Mouse (Mus musculus) hindbrain, embryonic 14.5 days (tissue): ENCODE measurements around the gene Gpx2. TPM values are rescaled to one million over a fixed set of nuclear protein-coding genes. Genes with fewer than 3 reads are reported as not detected.

Source experiments
- ATAC-seq: fragments of 200-750 bp; cut with Nextera tagmentation; 2 replicates; pipeline ENCODE4 v1.8.0; 2017; ENCODE audit warnings: moderate number of reproducible peaks, mild to moderate bottlenecking, moderate TSS enrichment, moderate library complexity; ENCODE audit not compliant: low FRiP score
- DNase-seq: peaks from one replicate; pipeline ENCODE4 v3.0.0-alpha.2; 2015; ENCODE audit warnings: low spot score
- H3K27ac ChIP-seq: fragments of 300-500 bp; sonication (generic); 2 replicates; pipeline ENCODE4 v1.5.1; 2014; ENCODE audit warnings: mild to moderate bottlenecking, moderate library complexity
- H3K27me3 ChIP-seq: fragments of 300-500 bp; sonication (generic); 2 replicates; pipeline ENCODE4 v1.6.1; 2014; ENCODE audit warnings: mild to moderate bottlenecking, low read length, mixed read lengths; ENCODE audit not compliant: control insufficient read depth, insufficient read depth
- H3K36me3 ChIP-seq: fragments of 300-500 bp; sonication (generic); replicated peaks from 2 replicates; pipeline ENCODE4 v1.6.1; 2014; ENCODE audit not compliant: control insufficient read depth, insufficient read depth
- H3K4me1 ChIP-seq: fragments of 300-500 bp; sonication (generic); replicated peaks from 2 replicates; pipeline ENCODE4 v1.6.1; 2014; ENCODE audit warnings: antibody characterized with exemption, low read length, mixed read lengths; ENCODE audit not compliant: control insufficient read depth, insufficient read depth
- H3K4me2 ChIP-seq: fragments of 300-500 bp; sonication (generic); replicated peaks from 2 replicates; pipeline ENCODE4 v1.6.1; 2014; ENCODE audit warnings: mild to moderate bottlenecking, moderate library complexity
- H3K4me3 ChIP-seq: fragments of 300-500 bp; sonication (generic); replicated peaks from 2 replicates; pipeline ENCODE4 v1.5.1; 2014; ENCODE audit warnings: mild to moderate bottlenecking, low read length
- H3K9ac ChIP-seq: fragments of 300-500 bp; sonication (generic); 2 replicates; pipeline ENCODE4 v1.6.1; 2014
- H3K9me3 ChIP-seq: fragments of 300-500 bp; sonication (generic); 2 replicates; pipeline ENCODE4 v1.6.1; 2016; ENCODE audit warnings: low read length; ENCODE audit not compliant: control insufficient read depth
- WGBS: fragments of 180-500 bp; shearing (Covaris S2); extraction: QIAGEN DNeasy Blood & Tissue Kit; methylation state at CpG from one replicate; pipeline ENCODE4 v1.1.7; 2014; 5-methylcytosine and 5-hydroxymethylcytosine counted together
- polyA plus RNA-seq: library from polyadenylated mRNA; unstranded; fragments of >200 nt; fragmentation: Nextera tagmentation; extraction: Ambion mirVana; gene quantifications from 2 replicates; pipeline ENCODE4 v1.2.1, GENCODE M21; 2014

The Gpx2 gene
- polyA plus RNA-seq, 1 experiment from 2014 or later: 0.19 TPM

GRCm38 (mm10) chr12:76822002-76822650, 26.8 kb upstream of the Gpx2 start:
- Histone ChIP-seq H3K4me3 (peak overlapping the region; percentile 68), H3K9ac (peak overlapping the region; percentile 83), H3K4me1 (peaks cover 33% of the 10 kb centered on the region), H3K27me3 (no peaks in the 10 kb centered on the region), H3K36me3 (no peaks in the 10 kb centered on the region), H3K27ac (peak overlapping the region; percentile 84), H3K4me2 (peak overlapping the region; percentile 71), H3K9me3 (no peaks in the 10 kb centered on the region)
- peak; percentile 80 for ATAC-seq
- WGBS: under 1% methylated on average over 48 of the region's 66 CpGs
- DNase-seq: peak; percentile 60

DNA sequence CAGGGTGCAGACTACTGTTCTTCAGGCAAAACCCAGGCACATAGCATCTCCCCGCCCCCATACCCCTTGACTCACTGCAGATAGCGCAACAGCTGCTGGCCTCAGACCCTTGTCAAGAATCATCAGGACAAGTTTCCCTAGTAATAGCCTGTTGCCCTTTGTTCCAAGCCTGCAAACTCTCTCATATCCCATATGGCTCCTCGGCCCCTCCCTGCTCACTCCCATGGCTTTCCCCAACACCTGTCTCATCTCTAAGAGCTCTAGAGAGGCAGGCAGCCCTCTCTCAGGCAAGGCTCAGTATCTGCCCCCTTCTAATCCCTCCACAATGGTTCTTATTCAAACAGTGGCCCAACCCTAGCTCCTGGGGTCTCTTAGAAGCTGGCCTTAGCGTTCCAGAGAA, 25.3 kb upstream of the Gpx2 start:
- peaks cover 33% of the 10 kb centered on the region for H3K4me1 ChIP-seq
- H3K4me3 ChIP-seq: 0 out of 2 replicates have a peak overlapping the region, but pooled peaks have one; percentile 68
- H3K27ac ChIP-seq: no peak overlapping the region
- peak overlapping the region; percentile 83; the same call in 1 of the 2 replicates for H3K9ac ChIP-seq
- peak overlapping the region; percentile 71 for H3K4me2 ChIP-seq
- H3K36me3 ChIP-seq: no peaks in the 10 kb centered on the region
- 54% methylated on average over 4 of the region's 4 CpGs for WGBS
- ATAC-seq (no peak), DNase-seq (no peak)
- no peaks in the 10 kb centered on the region for H3K27me3 ChIP-seq
- H3K9me3 ChIP-seq: no peaks in the 10 kb centered on the region

DNA sequence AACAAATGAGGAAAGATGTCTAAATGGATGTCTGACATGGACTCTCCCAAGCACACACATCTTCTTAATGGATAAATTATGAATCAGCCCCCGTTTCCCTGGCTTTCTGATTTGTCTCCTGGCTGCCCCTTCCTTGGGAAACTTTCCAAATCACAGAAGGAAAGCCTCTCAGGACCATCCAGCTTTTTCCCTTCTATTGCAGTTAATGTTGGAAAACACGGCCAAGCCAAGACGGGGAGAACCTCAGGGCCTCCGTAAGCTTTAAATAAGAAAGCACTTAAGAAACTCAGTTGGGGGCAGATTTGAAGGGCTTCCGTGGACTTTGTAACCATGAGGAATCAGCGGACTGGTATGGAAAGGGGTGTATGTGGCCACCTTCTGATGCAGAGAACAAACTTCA, 24.5 kb upstream of the Gpx2 start:
- no peak overlapping the region for H3K9ac ChIP-seq
- no peaks in the 10 kb centered on the region for H3K27me3 ChIP-seq
- H3K36me3 ChIP-seq: no peaks in the 10 kb centered on the region
- no peaks in the 10 kb centered on the region for H3K9me3 ChIP-seq
- no peak for DNase-seq
- 76% methylated on average over 6 of the region's 6 CpGs for WGBS
- H3K4me1 ChIP-seq: peaks cover 33% of the 10 kb centered on the region
- no peak overlapping the region for H3K4me3 ChIP-seq
- no peak for ATAC-seq
- no peak overlapping the region for H3K27ac ChIP-seq
- H3K4me2 ChIP-seq: 0 out of 2 replicates have a peak overlapping the region, but pooled peaks have one; percentile 71

DNA sequence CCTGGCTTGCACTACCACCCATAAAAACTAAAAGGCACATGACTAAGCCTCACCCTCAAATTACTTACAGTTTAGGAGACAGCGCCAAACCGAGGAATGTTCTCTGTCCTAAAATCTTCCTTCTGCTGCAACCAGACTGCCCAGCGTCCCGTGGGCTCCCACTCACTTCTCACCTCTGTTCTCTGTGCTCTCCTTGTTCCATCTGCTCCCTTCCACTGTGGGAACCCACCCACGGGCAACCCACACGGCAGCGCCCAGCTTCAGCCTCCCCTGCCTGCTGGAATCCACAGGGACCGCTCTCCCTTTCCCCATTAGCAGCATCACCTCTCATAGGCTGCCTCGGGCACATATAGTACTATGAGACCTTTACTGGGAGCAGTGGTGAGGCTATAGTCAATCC, 23.6 kb upstream of the Gpx2 start:
- Histone ChIP-seq H3K4me2 (no peak overlapping the region), H3K9ac (no peak overlapping the region), H3K9me3 (no peaks in the 10 kb centered on the region), H3K27ac (no peak overlapping the region), H3K4me1 (peaks cover 33% of the 10 kb centered on the region), H3K4me3 (no peak overlapping the region), H3K27me3 (no peaks in the 10 kb centered on the region), H3K36me3 (no peaks in the 10 kb centered on the region)
- no peak for DNase-seq
- 87% methylated on average over 9 of the region's 9 CpGs for WGBS
- ATAC-seq: no peak

DNA sequence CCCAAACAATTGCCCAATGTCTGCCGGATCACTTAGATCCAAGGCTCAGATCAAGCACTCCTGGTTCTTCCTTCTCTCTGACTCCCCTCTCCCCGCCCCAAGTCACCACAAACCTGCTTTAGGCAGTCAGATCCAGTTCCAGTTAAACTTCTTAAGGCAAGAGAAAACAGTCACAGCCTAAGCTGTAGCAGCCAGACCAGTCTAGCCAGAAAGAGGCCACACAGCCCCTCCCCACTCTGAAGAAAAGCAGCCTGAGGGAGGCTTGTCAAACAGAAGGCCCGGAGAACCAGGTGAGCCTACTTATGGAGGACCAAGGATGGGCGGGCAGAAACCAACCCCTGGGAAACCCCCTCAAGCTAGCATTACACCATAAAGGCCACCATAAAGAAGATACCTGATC, 22.8 kb upstream of the Gpx2 start:
- Histone ChIP-seq H3K4me2 (no peak overlapping the region), H3K27ac (no peak overlapping the region)

DNA sequence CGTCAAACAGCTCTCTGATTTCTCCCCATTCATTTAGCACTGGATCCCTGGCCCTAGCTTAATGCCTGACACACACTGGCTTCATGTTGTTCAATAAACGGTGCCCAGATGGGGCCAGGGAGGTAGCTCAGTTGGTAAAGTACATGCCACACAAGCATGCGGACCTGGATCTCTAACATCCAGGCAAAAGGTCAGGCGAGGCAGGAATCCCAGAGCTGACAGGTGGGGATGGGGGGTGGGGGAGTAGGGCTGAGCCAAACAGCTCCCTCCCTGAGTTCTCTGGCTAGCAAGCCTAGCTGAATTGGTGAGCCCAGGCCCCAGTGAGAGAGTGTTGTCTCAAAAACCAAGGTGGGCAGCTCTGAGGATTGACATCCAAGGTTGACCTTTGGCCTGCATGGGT, 21.8 kb upstream of the Gpx2 start:
- Histone ChIP-seq H3K4me2 (no peak overlapping the region), H3K27ac (no peak overlapping the region), H3K9me3 (no peaks in the 10 kb centered on the region), H3K4me3 (no peak overlapping the region), H3K9ac (no peak overlapping the region), H3K4me1 (peaks cover 28% of the 10 kb centered on the region), H3K27me3 (no peaks in the 10 kb centered on the region), H3K36me3 (no peaks in the 10 kb centered on the region)
- no peak for ATAC-seq
- DNase-seq: no peak
- 52% methylated on average over 4 of the region's 4 CpGs for WGBS

More for the DNA sequence above, 22.8 kb upstream of the Gpx2 start:
- Histone ChIP-seq H3K4me1 (peaks cover 33% of the 10 kb centered on the region), H3K9ac (no peak overlapping the region), H3K36me3 (no peaks in the 10 kb centered on the region), H3K9me3 (no peaks in the 10 kb centered on the region), H3K4me3 (no peak overlapping the region), H3K27me3 (no peaks in the 10 kb centered on the region)
- DNase-seq (no peak), ATAC-seq (no peak)
- WGBS: 71% methylated on average over 4 of the region's 4 CpGs

DNA sequence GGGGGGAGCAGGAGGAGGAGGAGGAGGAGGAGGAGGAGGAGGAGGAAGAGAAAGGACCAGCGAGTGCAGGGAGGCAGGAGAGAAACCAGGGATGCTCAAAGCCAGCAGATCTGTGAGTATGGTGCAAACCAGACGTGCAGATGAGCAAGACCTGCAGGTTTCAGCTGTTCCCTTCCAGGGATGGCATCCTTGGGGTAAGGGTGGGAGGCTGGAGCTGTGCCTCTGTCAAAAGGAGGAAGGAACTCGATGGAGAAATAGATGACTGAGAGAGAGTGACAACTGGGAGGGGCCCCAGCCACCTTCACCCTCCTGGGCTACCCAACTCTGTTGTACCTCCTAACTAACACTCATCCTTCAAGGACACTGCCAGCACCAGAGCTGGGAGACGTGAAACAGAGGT, 21.4 kb upstream of the Gpx2 start:
- Histone ChIP-seq H3K4me3 (no peak overlapping the region), H3K27ac (no peak overlapping the region), H3K9me3 (no peaks in the 10 kb centered on the region), H3K27me3 (no peaks in the 10 kb centered on the region), H3K4me1 (peaks cover 28% of the 10 kb centered on the region), H3K9ac (no peak overlapping the region), H3K36me3 (no peaks in the 10 kb centered on the region; the same call in 1 of the 2 replicates), H3K4me2 (no peak overlapping the region)
- ATAC-seq (no peak), DNase-seq (no peak)
- WGBS: 63% methylated on average over 4 of the region's 4 CpGs

- 91% methylated on average over 2 of the region's 2 CpGs for WGBS
- DNase-seq (no peak), ATAC-seq (no peak)
- Histone ChIP-seq H3K4me2 (no peak overlapping the region), H3K27me3 (no peaks in the 10 kb centered on the region), H3K9ac (no peak overlapping the region), H3K4me3 (no peak overlapping the region), H3K36me3 (no peaks in the 10 kb centered on the region; the same call in 1 of the 2 replicates), H3K9me3 (no peaks in the 10 kb centered on the region), H3K27ac (no peak overlapping the region), H3K4me1 (peaks cover 8% of the 10 kb centered on the region; the same call in 1 of the 2 replicates)
Measured at GRCm38 (mm10) chr12:76814120-76814519, 18.8 kb upstream of the Gpx2 start.

GRCm38 (mm10) chr12:76813543-76813942, 18.2 kb upstream of the Gpx2 start:
- WGBS: 81% methylated on average over 10 of the region's 10 CpGs
- Histone ChIP-seq H3K27me3 (no peaks in the 10 kb centered on the region), H3K4me3 (no peak overlapping the region), H3K9me3 (no peaks in the 10 kb centered on the region), H3K4me2 (no peak overlapping the region), H3K4me1 (peaks cover 8% of the 10 kb centered on the region; the same call in 1 of the 2 replicates), H3K9ac (no peak overlapping the region), H3K27ac (no peak overlapping the region), H3K36me3 (no peaks in the 10 kb centered on the region; the same call in 1 of the 2 replicates)
- DNase-seq: no peak
- no peak for ATAC-seq
